Mouse (Mus musculus) kidney, embryonic 15.5 days (tissue): ENCODE data around the gene Ngfr. TPM values are rescaled to one million over a fixed set of nuclear protein-coding genes. Genes with fewer than 3 reads are reported as not detected.

Experiments
- ATAC-seq: fragments of 200-750 bp; cut with Nextera tagmentation; replicated peaks from 2 replicates; pipeline ENCODE4 v1.8.0; 2017; ENCODE audit warnings: moderate TSS enrichment; ENCODE audit not compliant: low FRiP score
- H3K27ac ChIP-seq: fragments of 300-500 bp; sonication (generic); 2 replicates; pipeline ENCODE4 v1.5.1; 2015; ENCODE audit warnings: mild to moderate bottlenecking, inconsistent platforms
- H3K27me3 ChIP-seq: fragments of 300-500 bp; sonication (generic); 2 replicates; pipeline ENCODE4 v1.6.1; 2015; ENCODE audit warnings: inconsistent platforms
- H3K36me3 ChIP-seq: fragments of 300-500 bp; sonication (generic); 2 replicates; pipeline ENCODE4 v1.6.1; 2015; ENCODE audit warnings: inconsistent platforms
- H3K4me1 ChIP-seq: fragments of 300-500 bp; sonication (generic); 2 replicates; pipeline ENCODE4 v1.6.1; 2015; ENCODE audit warnings: inconsistent platforms
- H3K4me2 ChIP-seq: fragments of 300-500 bp; sonication (generic); 2 replicates; pipeline ENCODE4 v1.6.1; 2015; ENCODE audit warnings: moderate library complexity, mild to moderate bottlenecking, inconsistent platforms
- H3K4me3 ChIP-seq: fragments of 300-500 bp; sonication (generic); replicated peaks from 2 replicates; pipeline ENCODE4 v1.5.1; 2015; ENCODE audit warnings: mild to moderate bottlenecking, inconsistent platforms
- H3K9ac ChIP-seq: fragments of 300-500 bp; sonication (generic); 2 replicates; pipeline ENCODE4 v1.6.1; 2015; ENCODE audit warnings: mild to moderate bottlenecking, inconsistent platforms
- H3K9me3 ChIP-seq: fragments of 300-500 bp; sonication (generic); replicated peaks from 2 replicates; pipeline ENCODE4 v1.6.1; 2016; ENCODE audit warnings: inconsistent platforms
- WGBS: fragments of 180-500 bp; shearing (Covaris S2); methylation state at CpG from one replicate; pipeline ENCODE4 v1.1.7; 2015; ENCODE audit warnings: mixed read lengths; 5-methylcytosine and 5-hydroxymethylcytosine counted together
- polyA plus RNA-seq: library from polyadenylated mRNA; unstranded; fragments of >200 nt; fragmentation: Nextera tagmentation; extraction: Ambion mirVana; gene quantifications from 2 replicates; pipeline ENCODE4 v1.2.1, GENCODE M21; 2015

Gene Ngfr
- polyA plus RNA-seq, 1 experiment from 2014 or later: 28.7 TPM

- H3K36me3 ChIP-seq: peaks cover 5% of the 10 kb centered on the region; the same call in 1 of the 2 replicates
- H3K4me3 ChIP-seq: no peak overlapping the region
- no peak for ATAC-seq
- H3K27me3 ChIP-seq: peaks cover 39% of the 10 kb centered on the region
- no peak overlapping the region for H3K9ac ChIP-seq
- no peaks in the 10 kb centered on the region for H3K9me3 ChIP-seq
- 24% methylated on average over 8 of the region's 8 CpGs for WGBS
- H3K27ac ChIP-seq: peak overlapping the region; percentile 45; the same call in 1 of the 2 replicates
- H3K4me2 ChIP-seq: no peak overlapping the region
- peaks cover 68% of the 10 kb centered on the region for H3K4me1 ChIP-seq
Observed at GRCm38 (mm10) chr11:95576299-95576698, 11.2 kb downstream of the Ngfr start.

- WGBS: 15% methylated on average over 13 of the region's 13 CpGs
- peak; percentile 75 for ATAC-seq
- no peak overlapping the region for H3K4me2 ChIP-seq
- H3K4me3 ChIP-seq: no peak overlapping the region
- H3K36me3 ChIP-seq: peaks cover 5% of the 10 kb centered on the region; the same call in 1 of the 2 replicates
- no peak overlapping the region for H3K9ac ChIP-seq
- 0 out of 2 replicates have a peak overlapping the region, but pooled peaks have one; percentile 45 for H3K27ac ChIP-seq
- H3K27me3 ChIP-seq: peaks cover 39% of the 10 kb centered on the region
- H3K4me1 ChIP-seq: peaks cover 69% of the 10 kb centered on the region
- H3K9me3 ChIP-seq: no peaks in the 10 kb centered on the region
Observed at GRCm38 (mm10) chr11:95575791-95576190, 11.7 kb downstream of the Ngfr start.

- ATAC-seq: no peak
- H3K4me1 ChIP-seq: peaks cover 62% of the 10 kb centered on the region
- 79% methylated on average over 6 of the region's 6 CpGs for WGBS
- no peaks in the 10 kb centered on the region for H3K9me3 ChIP-seq
- H3K27me3 ChIP-seq: peaks cover 33% of the 10 kb centered on the region
- H3K4me2 ChIP-seq: no peak overlapping the region
- peaks cover 5% of the 10 kb centered on the region; the same call in 1 of the 2 replicates for H3K36me3 ChIP-seq
- no peak overlapping the region for H3K4me3 ChIP-seq
- no peak overlapping the region for H3K9ac ChIP-seq
- 0 out of 2 replicates have a peak overlapping the region, but pooled peaks have one; percentile 20 for H3K27ac ChIP-seq
Observed at GRCm38 (mm10) chr11:95574786-95575334, 12.7 kb downstream of the Ngfr start.

- no peak for ATAC-seq
- Histone ChIP-seq H3K4me3 (no peak overlapping the region), H3K27ac (no peak overlapping the region), H3K9ac (no peak overlapping the region), H3K4me2 (no peak overlapping the region), H3K27me3 (0 out of 2 replicates have a peak, but pooled peaks cover 13% of the 10 kb centered on the region), H3K36me3 (peaks cover 5% of the 10 kb centered on the region; the same call in 1 of the 2 replicates), H3K4me1 (peaks cover 70% of the 10 kb centered on the region), H3K9me3 (no peaks in the 10 kb centered on the region)
- WGBS: 58% methylated on average over 3 of the region's 3 CpGs
Observed at GRCm38 (mm10) chr11:95572227-95572626, 15.3 kb downstream of the Ngfr start.

- Histone ChIP-seq H3K27ac (no peak overlapping the region), H3K4me1 (peaks cover 70% of the 10 kb centered on the region), H3K27me3 (0 out of 2 replicates have a peak, but pooled peaks cover 13% of the 10 kb centered on the region), H3K4me3 (no peak overlapping the region), H3K4me2 (no peak overlapping the region), H3K36me3 (peaks cover 5% of the 10 kb centered on the region; the same call in 1 of the 2 replicates), H3K9me3 (no peaks in the 10 kb centered on the region), H3K9ac (no peak overlapping the region)
- ATAC-seq: no peak
- 19% methylated on average over 9 of the region's 9 CpGs for WGBS
Observed at GRCm38 (mm10) chr11:95571755-95572154, 15.8 kb downstream of the Ngfr start.

- no peak overlapping the region for H3K27ac ChIP-seq
- H3K4me3 ChIP-seq: no peak overlapping the region
- no peak overlapping the region for H3K9ac ChIP-seq
- peaks cover 5% of the 10 kb centered on the region; the same call in 1 of the 2 replicates for H3K36me3 ChIP-seq
- 0 out of 2 replicates have a peak, but pooled peaks cover 13% of the 10 kb centered on the region for H3K27me3 ChIP-seq
- H3K4me2 ChIP-seq: no peak overlapping the region
- peak; percentile 26; the same call in 1 of the 2 replicates for ATAC-seq
- peaks cover 63% of the 10 kb centered on the region for H3K4me1 ChIP-seq
- 54% methylated on average over 25 of the region's 25 CpGs for WGBS
- H3K9me3 ChIP-seq: no peaks in the 10 kb centered on the region
Observed at GRCm38 (mm10) chr11:95570827-95571619, 16.5 kb downstream of the Ngfr start.

- Histone ChIP-seq H3K4me1 (peaks cover 52% of the 10 kb centered on the region), H3K27ac (no peak overlapping the region), H3K4me3 (no peak overlapping the region), H3K27me3 (0 out of 2 replicates have a peak, but pooled peaks cover 13% of the 10 kb centered on the region), H3K36me3 (peaks cover 5% of the 10 kb centered on the region; the same call in 1 of the 2 replicates), H3K4me2 (no peak overlapping the region), H3K9me3 (no peaks in the 10 kb centered on the region), H3K9ac (no peak overlapping the region)
- WGBS: 81% methylated on average over 6 of the region's 6 CpGs
- no peak for ATAC-seq
Observed at GRCm38 (mm10) chr11:95569908-95570307, 17.6 kb downstream of the Ngfr start.

- WGBS: 52% methylated on average over 8 of the region's 8 CpGs
- H3K27ac ChIP-seq: peak overlapping the region; percentile 19
- H3K9me3 ChIP-seq: 0 out of 2 replicates have a peak, but pooled peaks cover 3% of the 10 kb centered on the region
- H3K4me1 ChIP-seq: peaks cover 55% of the 10 kb centered on the region
- H3K4me2 ChIP-seq: no peak overlapping the region
- H3K9ac ChIP-seq: no peak overlapping the region
- ATAC-seq: no peak
- 0 out of 2 replicates have a peak, but pooled peaks cover 13% of the 10 kb centered on the region for H3K27me3 ChIP-seq
- H3K36me3 ChIP-seq: no peaks in the 10 kb centered on the region
- no peak overlapping the region for H3K4me3 ChIP-seq
Observed at GRCm38 (mm10) chr11:95567936-95568715, 19.4 kb downstream of the Ngfr start.

GRCm38 (mm10) chr11:95567366-95567765, 20.2 kb downstream of the Ngfr start:
- Histone ChIP-seq H3K4me3 (no peak overlapping the region), H3K36me3 (no peaks in the 10 kb centered on the region), H3K4me2 (no peak overlapping the region), H3K27ac (no peak overlapping the region), H3K27me3 (0 out of 2 replicates have a peak, but pooled peaks cover 13% of the 10 kb centered on the region), H3K4me1 (peaks cover 53% of the 10 kb centered on the region), H3K9me3 (0 out of 2 replicates have a peak, but pooled peaks cover 3% of the 10 kb centered on the region), H3K9ac (no peak overlapping the region)
- ATAC-seq: no peak
- WGBS: 67% methylated on average over 6 of the region's 6 CpGs

- WGBS: 85% methylated on average over 10 of the region's 10 CpGs
- Histone ChIP-seq H3K9me3 (0 out of 2 replicates have a peak, but pooled peaks cover 3% of the 10 kb centered on the region), H3K4me2 (no peak overlapping the region), H3K9ac (no peak overlapping the region), H3K4me1 (peaks cover 46% of the 10 kb centered on the region), H3K4me3 (no peak overlapping the region), H3K27me3 (no peaks in the 10 kb centered on the region), H3K27ac (no peak overlapping the region), H3K36me3 (no peaks in the 10 kb centered on the region)
- ATAC-seq: no peak
Observed at GRCm38 (mm10) chr11:95565327-95565726, 22.2 kb downstream of the Ngfr start.

GRCm38 (mm10) chr11:95563849-95564248, 23.7 kb downstream of the Ngfr start:
- Histone ChIP-seq H3K9ac (no peak overlapping the region), H3K9me3 (0 out of 2 replicates have a peak, but pooled peaks cover 3% of the 10 kb centered on the region), H3K4me3 (no peak overlapping the region), H3K4me2 (no peak overlapping the region), H3K4me1 (peaks cover 43% of the 10 kb centered on the region), H3K27me3 (no peaks in the 10 kb centered on the region), H3K27ac (no peak overlapping the region), H3K36me3 (no peaks in the 10 kb centered on the region)
- 96% methylated on average over 5 of the region's 5 CpGs for WGBS
- ATAC-seq: no peak
